Mouse (Mus musculus) embryonic fibroblast, embryonic 13.5 days (primary cell): ENCODE data around the gene Upf1. TPM values are rescaled to one million over a fixed set of nuclear protein-coding genes. Genes with fewer than 3 reads are reported as not detected.
A peak's percentile ranks its signal among the peaks of the same experiment; 100 is the strongest.

ENCODE experiments used
- H3K27ac ChIP-seq: 2 replicates; pipeline ENCODE4 v1.5.1; 2012; ENCODE audit warnings: low read length, control low read depth, inconsistent platforms; ENCODE audit not compliant: insufficient read depth
- H3K4me1 ChIP-seq: 2 replicates; pipeline ENCODE4 v1.6.1; 2011; ENCODE audit warnings: low read length; ENCODE audit not compliant: control insufficient read depth, insufficient read depth
- H3K4me3 ChIP-seq: 2 replicates; pipeline ENCODE4 v1.5.1; 2011; ENCODE audit warnings: mild to moderate bottlenecking, control low read depth, low read length; ENCODE audit not compliant: insufficient read depth
- CTCF ChIP-seq: IDR thresholded peaks from 2 replicates; pipeline ENCODE4 v1.5.1; 2011; ENCODE audit warnings: mild to moderate bottlenecking, control low read depth, low read length, moderate library complexity, borderline replicate concordance; ENCODE audit not compliant: insufficient read depth
- POLR2A ChIP-seq: IDR thresholded peaks from 2 replicates; pipeline ENCODE4 v1.6.1; 2011; ENCODE audit warnings: low read depth, mild to moderate bottlenecking, control low read depth, low read length, moderate library complexity
- polyA plus RNA-seq: library from polyadenylated mRNA; stranded (reverse); fragments of >200 nt; gene quantifications from 2 replicates; pipeline ENCODE4 v1.2.4, GENCODE M21; 2011; ENCODE audit warnings: low read depth; ENCODE audit not compliant: missing spikeins, insufficient read length

Upf1 gene
- polyA plus RNA-seq, 1 experiment, result 25.8 TPM

GRCm38 (mm10) chr8:70330741-70331364 lies 22.2 kb downstream of the Upf1 start:
- TF ChIP-seq POLR2A (no peak), CTCF (peak; percentile 29; the same call in 1 of the 2 replicates)

GRCm38 (mm10) chr8:70329835-70330740 lies 23.0 kb downstream of the Upf1 start:
- H3K4me3 ChIP-seq, result no peak overlapping the region
- H3K27ac ChIP-seq, result no peak overlapping the region
- H3K4me1 ChIP-seq, result no peaks in the 10 kb centered on the region
- TF ChIP-seq POLR2A, result no peak
- no peak for TF ChIP-seq CTCF

More at GRCm38 (mm10) chr8:70330741-70331364, 22.2 kb downstream of the Upf1 start:
- Histone ChIP-seq H3K4me3 (no peak overlapping the region), H3K4me1 (no peaks in the 10 kb centered on the region), H3K27ac (no peak overlapping the region)

GRCm38 (mm10) chr8:70329124-70329834 lies 23.8 kb downstream of the Upf1 start, which contains the start of gene Gdf1:
Gene Gdf1 (plus strand): TSS chr8:70329817.
- no peak for TF ChIP-seq POLR2A
- TF ChIP-seq CTCF, result no peak
- Histone ChIP-seq H3K4me3 (no peak within 1 kb of the TSS), H3K27ac (no peak within 1 kb of the TSS)

GRCm38 (mm10) chr8:70327512-70327911 lies 25.6 kb downstream of the Upf1 start:
- no peaks in the 10 kb centered on the region for H3K4me1 ChIP-seq
- H3K27ac ChIP-seq, result no peak overlapping the region
- H3K4me3 ChIP-seq, result no peak overlapping the region
- TF ChIP-seq POLR2A, result no peak
- no peak for TF ChIP-seq CTCF

More at GRCm38 (mm10) chr8:70329124-70329834, 23.8 kb downstream of the Upf1 start, which contains the start of gene Gdf1:
- H3K4me1 ChIP-seq, result no peaks in the 10 kb centered on the region

- H3K4me3 ChIP-seq, result no peak overlapping the region
- no peak overlapping the region for H3K27ac ChIP-seq
- TF ChIP-seq CTCF, result no peak; the same call in 1 of the 2 replicates
- no peak for TF ChIP-seq POLR2A
- no peaks in the 10 kb centered on the region for H3K4me1 ChIP-seq
These were observed 29.4 kb downstream of the Upf1 start for GRCm38 (mm10) chr8:70323716-70324115.

- TF ChIP-seq POLR2A (no peak), CTCF (no peak)
- Histone ChIP-seq H3K4me3 (no peak overlapping the region), H3K4me1 (no peaks in the 10 kb centered on the region), H3K27ac (no peak overlapping the region)
These were observed 35.2 kb downstream of the Upf1 start for GRCm38 (mm10) chr8:70317872-70318271.

- no peak for TF ChIP-seq CTCF
- TF ChIP-seq POLR2A, result no peak
- no peak overlapping the region for H3K27ac ChIP-seq
- no peaks in the 10 kb centered on the region for H3K4me1 ChIP-seq
- peak overlapping the region; percentile 69 for H3K4me3 ChIP-seq
These were observed 36.3 kb downstream of the Upf1 start for GRCm38 (mm10) chr8:70316511-70317504.

- Histone ChIP-seq H3K27ac (no peak within 1 kb of the TSS), H3K4me1 (no peaks in the 10 kb centered on the region), H3K4me3 (peak within 1 kb of the TSS; percentile 69)
- peak; percentile 60; the same call in 1 of the 2 replicates for TF ChIP-seq POLR2A
- TF ChIP-seq CTCF, result no peak
These were observed 37.2 kb downstream of the Upf1 start, which contains the start of gene Cers1 for GRCm38 (mm10) chr8:70315624-70316510. Gene Cers1 (plus strand): TSS chr8:70315775.
